Mouse (Mus musculus) regulatory T cell (primary cell): Measurements from ENCODE around the gene Bhmt2.

Experiments
- in situ Hi-C: fragments of 300-600 bp; cut with MboI, MseI; formaldehyde crosslinking; loops from one replicate; pipeline ENCODE4 v1.15.1; 2025; ENCODE audit warnings: high pct_unique_total_duplicates

The Bhmt2 gene

GRCm38 (mm10) chr13:93674131-93674561 is at the start of gene Bhmt2, which contains the start of gene Dmgdh:
TSS of gene Bhmt2 (minus strand) at chr13:93674302.
TSS of gene Dmgdh (plus strand) at chr13:93674433.
- in situ Hi-C loops, result no loop called here

GRCm38 (mm10) chr13:93723455-93723854 is 49.4 kb upstream of the Bhmt2 start:
- in situ Hi-C loops, result no loop called here

- in situ Hi-C loops, result no loop called here
Observed at GRCm38 (mm10) chr13:93721916-93722315, 47.8 kb upstream of the Bhmt2 start.

- in situ Hi-C loops, result no loop called here
Observed at GRCm38 (mm10) chr13:93718948-93719347, 44.8 kb upstream of the Bhmt2 start.

- in situ Hi-C loops, result no loop called here
Observed at GRCm38 (mm10) chr13:93717113-93717512, 43.0 kb upstream of the Bhmt2 start.

- in situ Hi-C loops, result no loop called here
Observed at GRCm38 (mm10) chr13:93713826-93714225, 39.7 kb upstream of the Bhmt2 start.

- in situ Hi-C loops, result no loop called here
Observed at GRCm38 (mm10) chr13:93712362-93712761, 38.3 kb upstream of the Bhmt2 start.

- in situ Hi-C loops, result no loop called here
Observed at GRCm38 (mm10) chr13:93711226-93711625, 37.1 kb upstream of the Bhmt2 start.

GRCm38 (mm10) chr13:93710325-93710724 is 36.2 kb upstream of the Bhmt2 start:
- in situ Hi-C loops, result no loop called here

- in situ Hi-C loops, result no loop called here
Observed at GRCm38 (mm10) chr13:93707271-93707670, 33.2 kb upstream of the Bhmt2 start.

GRCm38 (mm10) chr13:93705697-93706096 is 31.6 kb upstream of the Bhmt2 start:
- in situ Hi-C loops, result no loop called here

GRCm38 (mm10) chr13:93698866-93699265 is 24.8 kb upstream of the Bhmt2 start:
- in situ Hi-C loops, result no loop called here

- in situ Hi-C loops, result no loop called here
Observed at GRCm38 (mm10) chr13:93690821-93691220, 16.7 kb upstream of the Bhmt2 start.

- in situ Hi-C loops, result no loop called here
Observed at GRCm38 (mm10) chr13:93689566-93689965, 15.5 kb upstream of the Bhmt2 start.

GRCm38 (mm10) chr13:93687321-93687720 is 13.2 kb upstream of the Bhmt2 start:
- in situ Hi-C loops, result no loop called here

- in situ Hi-C loops, result no loop called here
Observed at GRCm38 (mm10) chr13:93685226-93685625, 11.1 kb upstream of the Bhmt2 start.

GRCm38 (mm10) chr13:93683336-93683735 is 9.2 kb upstream of the Bhmt2 start:
- in situ Hi-C loops, result no loop called here

- in situ Hi-C loops, result no loop called here
Observed at GRCm38 (mm10) chr13:93676864-93677263, 2.8 kb upstream of the Bhmt2 start.

GRCm38 (mm10) chr13:93673296-93673695 is 806 bp downstream of the Bhmt2 start:
- in situ Hi-C loops, result no loop called here

GRCm38 (mm10) chr13:93672371-93672770 is 1.7 kb downstream of the Bhmt2 start:
- in situ Hi-C loops, result no loop called here

- in situ Hi-C loops, result no loop called here
Observed at GRCm38 (mm10) chr13:93667586-93667985, 6.5 kb downstream of the Bhmt2 start.

- in situ Hi-C loops, result no loop called here
Observed at GRCm38 (mm10) chr13:93657941-93658340, 16.2 kb downstream of the Bhmt2 start.

- in situ Hi-C loops, result no loop called here
Observed at GRCm38 (mm10) chr13:93653382-93653781, 20.7 kb downstream of the Bhmt2 start.

- in situ Hi-C loops, result no loop called here
Observed at GRCm38 (mm10) chr13:93648387-93649130, 25.5 kb downstream of the Bhmt2 start.
